Mouse (Mus musculus): ENCODE measurements at regions not wholly inside any gene's neighbourhood (a gene's known extent, or its start where the extent isn't known, plus 50 kb on each side); places are given as distances from the start of the nearest gene placed in this dataset.
"Not testable (repeated sequence)": the region's sequence is repeated elsewhere in the genome, so short reads cannot be mapped to it uniquely, and the experiment has no call there.

- DNase-seq (ENCODE audit: inconsistent ontology term): no peak
Observed at GRCm38 (mm10) chrX:127484659-127485058, 90.6 kb downstream of the 4921511C20Rik start.

- DNase-seq (ENCODE audit: inconsistent ontology term): peak; percentile 4
Observed at GRCm38 (mm10) chrX:127519114-127519513, 125.0 kb downstream of the 4921511C20Rik start.

GRCm38 (mm10) chrX:127524543-127524942, 130.4 kb downstream of the 4921511C20Rik start:
- DNase-seq (ENCODE audit: inconsistent ontology term): not testable (repeated sequence)

- DNase-seq (ENCODE audit: inconsistent ontology term): no peak
Observed at GRCm38 (mm10) chrX:127554001-127554400, 159.9 kb downstream of the 4921511C20Rik start.
